Mouse (Mus musculus): Measurements from ENCODE around the gene Fam207a. TPM values are rescaled to one million over a fixed set of nuclear protein-coding genes. Genes with fewer than 3 reads are reported as not detected.

Gene Fam207a
- polyA plus RNA-seq, 1 experiment from 2014 or later, result 46.5 TPM

DNA sequence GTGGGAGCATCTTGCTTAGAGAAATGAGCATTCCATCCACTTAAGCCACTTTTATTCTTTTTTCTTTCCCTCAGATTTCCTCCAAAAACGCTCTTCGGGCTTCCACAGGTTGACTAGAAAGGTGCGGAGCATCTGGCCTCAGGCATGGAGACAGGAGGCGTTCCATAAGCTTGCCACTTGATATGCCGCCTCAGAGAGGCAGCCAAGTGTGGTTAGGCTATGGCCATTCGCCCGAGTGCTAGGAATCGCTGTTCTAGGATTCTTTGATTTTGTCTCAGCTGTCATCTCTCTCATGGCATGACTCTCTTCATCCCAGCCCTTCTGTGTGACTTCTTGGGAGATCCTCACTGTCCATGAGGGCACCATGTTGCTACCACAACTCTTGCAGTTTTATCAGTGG is 54.4 kb downstream of the Fam207a start:
- Histone ChIP-seq H3K4me1 (no peaks in the 10 kb centered on the region), H3K4me2 (replicated peaks) (no peak overlapping the region), H3K9me3 (no peaks in the 10 kb centered on the region), H3K27ac (replicated peaks) (no peak overlapping the region), H3K27me3 (no peaks in the 10 kb centered on the region), H3K4me3 (no peak overlapping the region), H3K9ac (replicated peaks) (no peak overlapping the region), H3K36me3 (no peaks in the 10 kb centered on the region)
- 90% methylated on average over 8 of the region's 8 CpGs for WGBS
- no peak for ATAC-seq (ENCODE audit: low FRiP score, low read depth)

DNA sequence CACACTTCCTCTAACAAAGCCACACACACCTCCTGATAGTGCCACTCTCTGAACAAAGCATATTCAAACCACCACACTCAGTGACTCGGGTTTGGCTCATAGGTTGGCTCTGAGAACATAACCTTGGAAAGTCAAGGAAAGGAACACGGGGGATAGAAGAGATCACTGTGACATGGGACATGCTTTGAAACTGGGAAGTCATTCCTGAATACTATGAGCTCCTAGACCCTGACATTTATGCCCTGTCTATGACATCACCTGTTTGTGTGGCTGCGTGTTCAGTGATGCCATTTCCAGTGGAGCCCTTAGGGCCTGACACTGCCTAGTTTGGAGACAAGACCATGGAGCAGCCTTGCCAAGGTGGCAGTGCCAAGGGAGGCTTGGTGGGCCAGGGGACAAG is 57.9 kb downstream of the Fam207a start:
- no peak overlapping the region for H3K27ac ChIP-seq (replicated peaks)
- H3K4me1 ChIP-seq, result no peaks in the 10 kb centered on the region
- ATAC-seq (ENCODE audit: low FRiP score, low read depth), result no peak
- no peak overlapping the region for H3K4me3 ChIP-seq
- WGBS, result 77% methylated on average over 3 of the region's 3 CpGs
- no peaks in the 10 kb centered on the region for H3K27me3 ChIP-seq
- H3K4me2 ChIP-seq (replicated peaks), result no peak overlapping the region
- H3K9me3 ChIP-seq, result no peaks in the 10 kb centered on the region
- H3K9ac ChIP-seq (replicated peaks), result no peak overlapping the region
- no peaks in the 10 kb centered on the region for H3K36me3 ChIP-seq

DNA sequence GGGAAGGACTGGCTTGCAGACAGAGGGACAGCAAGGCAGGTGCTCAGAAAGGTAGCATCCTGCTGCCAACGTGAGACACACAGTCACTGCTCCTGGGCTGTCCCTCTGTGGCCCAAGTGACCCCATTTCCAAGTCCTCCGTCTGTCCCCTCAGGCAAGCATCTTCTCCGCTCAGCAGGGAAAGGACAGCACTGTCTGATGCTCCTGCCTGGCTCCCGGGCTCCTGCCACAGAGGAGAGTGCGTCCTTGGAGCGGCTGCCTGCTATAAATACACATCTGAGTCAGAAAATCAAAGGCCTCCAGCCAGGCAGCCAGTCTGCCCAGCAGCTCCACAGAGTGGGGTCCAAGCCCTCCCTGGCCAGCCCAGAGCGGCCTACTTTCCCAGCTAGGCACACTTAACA is 59.1 kb downstream of the Fam207a start:
- H3K27me3 ChIP-seq, result no peaks in the 10 kb centered on the region
- H3K4me2 ChIP-seq (replicated peaks), result no peak overlapping the region
- ATAC-seq (ENCODE audit: low FRiP score, low read depth), result no peak
- H3K27ac ChIP-seq (replicated peaks), result no peak overlapping the region
- no peaks in the 10 kb centered on the region for H3K9me3 ChIP-seq
- no peak overlapping the region for H3K4me3 ChIP-seq
- no peaks in the 10 kb centered on the region for H3K4me1 ChIP-seq
- H3K9ac ChIP-seq (replicated peaks), result no peak overlapping the region
- WGBS, result 70% methylated on average over 7 of the region's 7 CpGs
- H3K36me3 ChIP-seq, result no peaks in the 10 kb centered on the region

DNA sequence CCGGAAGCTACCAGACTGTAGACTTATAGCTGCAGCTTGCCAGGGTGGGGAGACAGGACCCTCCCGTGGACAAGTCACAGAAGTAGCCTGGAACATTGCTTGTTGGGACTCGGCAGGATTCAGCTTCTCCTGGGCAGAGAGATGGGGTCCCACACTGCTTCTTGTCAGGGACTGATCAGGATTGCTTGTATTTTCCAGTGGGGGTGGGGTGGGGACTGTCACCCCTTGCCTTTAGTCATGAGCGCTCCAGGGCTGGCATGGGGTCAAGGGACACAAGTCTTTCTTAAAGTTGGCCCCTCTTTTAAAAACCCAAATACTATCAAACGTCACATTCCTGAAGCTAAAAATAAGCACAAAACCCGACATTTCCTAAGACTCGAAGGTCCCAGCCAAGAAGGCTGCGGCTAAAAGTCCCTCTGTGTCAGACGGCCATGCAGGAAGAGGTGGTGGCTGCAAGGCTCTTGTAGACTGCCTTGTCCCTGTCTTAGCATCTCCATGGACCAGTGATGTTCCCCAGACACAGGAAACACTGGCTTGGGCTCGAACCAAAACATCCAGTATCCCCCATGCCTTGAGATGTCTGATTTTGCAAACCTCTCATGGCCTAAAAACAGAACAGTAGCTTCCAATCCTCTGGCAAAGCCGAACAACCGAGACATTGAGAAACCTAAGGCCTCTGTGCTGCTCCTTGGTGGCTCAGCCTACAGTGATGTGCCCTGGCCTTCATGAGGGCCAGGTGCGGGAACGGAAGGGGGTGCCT is 60.2 kb downstream of the Fam207a start:
- no peaks in the 10 kb centered on the region for H3K36me3 ChIP-seq
- H3K9ac ChIP-seq (replicated peaks), result no peak overlapping the region
- no peak overlapping the region for H3K4me3 ChIP-seq
- no peak overlapping the region for H3K27ac ChIP-seq (replicated peaks)
- H3K9me3 ChIP-seq, result no peaks in the 10 kb centered on the region
- no peak overlapping the region for H3K4me2 ChIP-seq (replicated peaks)
- H3K4me1 ChIP-seq, result no peaks in the 10 kb centered on the region
- H3K27me3 ChIP-seq, result no peaks in the 10 kb centered on the region
- 89% methylated on average over 14 of the region's 14 CpGs for WGBS
- no peak for ATAC-seq (ENCODE audit: low FRiP score, low read depth)

DNA sequence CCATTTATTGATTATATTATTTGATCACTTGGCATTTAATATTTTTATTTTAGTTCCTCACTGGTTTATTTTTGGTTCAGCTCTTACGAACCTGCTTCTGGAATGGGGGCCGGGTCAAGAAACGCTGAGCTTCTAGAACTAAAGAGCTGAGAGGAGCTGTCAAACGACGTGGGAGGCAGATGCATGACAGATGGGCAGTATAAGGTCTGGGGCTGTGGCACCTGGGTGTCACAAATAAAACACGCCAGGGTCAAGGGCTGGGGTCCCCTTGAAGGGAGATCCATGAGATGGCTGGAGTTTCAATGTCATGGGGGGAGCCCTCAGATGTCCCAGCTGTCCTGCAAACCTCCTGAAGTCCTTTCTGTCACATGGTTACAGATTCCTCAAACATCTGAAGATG is 60.8 kb downstream of the Fam207a start:
- H3K36me3 ChIP-seq, result no peaks in the 10 kb centered on the region
- no peak overlapping the region for H3K4me2 ChIP-seq (replicated peaks)
- H3K9me3 ChIP-seq, result no peaks in the 10 kb centered on the region
- no peaks in the 10 kb centered on the region for H3K4me1 ChIP-seq
- no peak for ATAC-seq (ENCODE audit: low FRiP score, low read depth)
- H3K27ac ChIP-seq (replicated peaks), result no peak overlapping the region
- WGBS, result 83% methylated on average over 6 of the region's 6 CpGs
- H3K27me3 ChIP-seq, result no peaks in the 10 kb centered on the region
- H3K4me3 ChIP-seq, result no peak overlapping the region
- no peak overlapping the region for H3K9ac ChIP-seq (replicated peaks)

DNA sequence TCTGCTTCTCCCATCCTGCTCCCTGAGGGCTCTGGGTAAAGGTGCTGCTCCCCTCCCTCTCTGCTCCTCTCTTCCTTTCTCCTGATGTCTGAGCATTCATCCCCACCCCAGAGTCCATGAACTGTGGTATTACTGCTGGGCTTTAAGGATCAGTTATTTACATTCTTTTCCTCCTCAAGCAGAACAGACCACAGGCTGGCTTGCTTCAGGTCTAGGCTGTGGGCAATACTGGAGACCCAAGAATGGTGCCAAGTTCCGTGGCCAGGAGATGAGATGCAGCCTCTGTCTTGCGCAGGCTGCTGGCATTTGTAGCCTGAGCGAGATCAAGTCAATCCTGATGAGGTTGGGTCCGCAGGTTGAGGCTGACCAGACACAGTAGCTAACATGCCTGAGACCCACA is 63.8 kb downstream of the Fam207a start:
- WGBS, result 93% methylated on average over 4 of the region's 4 CpGs
- H3K27me3 ChIP-seq, result no peaks in the 10 kb centered on the region
- H3K36me3 ChIP-seq, result no peaks in the 10 kb centered on the region
- no peak overlapping the region for H3K4me3 ChIP-seq
- no peak overlapping the region for H3K4me2 ChIP-seq (replicated peaks)
- no peak for ATAC-seq (ENCODE audit: low FRiP score, low read depth)
- 0 out of 2 replicates have a peak, but pooled peaks cover 9% of the 10 kb centered on the region for H3K4me1 ChIP-seq
- no peak overlapping the region for H3K27ac ChIP-seq (replicated peaks)
- H3K9ac ChIP-seq (replicated peaks), result no peak overlapping the region
- no peaks in the 10 kb centered on the region for H3K9me3 ChIP-seq

DNA sequence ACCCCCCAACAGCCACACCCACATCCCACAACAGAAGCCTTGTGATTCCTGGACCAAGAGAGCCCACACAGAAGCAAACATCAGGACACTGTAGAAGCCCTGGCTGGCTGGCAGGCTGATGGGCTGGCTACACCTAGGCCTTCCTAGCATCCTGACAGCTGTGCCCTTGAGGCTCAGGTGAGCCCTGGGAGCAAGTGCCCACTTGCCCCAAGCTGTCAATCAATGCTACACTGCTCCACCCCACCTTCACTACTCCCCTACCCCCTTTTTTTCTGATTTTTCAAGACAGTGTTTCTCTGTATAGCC is 65.5 kb downstream of the Fam207a start:
- Histone ChIP-seq H3K9me3 (peaks cover 2% of the 10 kb centered on the region; the same call in 1 of the 2 replicates), H3K36me3 (no peaks in the 10 kb centered on the region), H3K4me2 (replicated peaks) (no peak overlapping the region), H3K9ac (replicated peaks) (no peak overlapping the region), H3K27me3 (no peaks in the 10 kb centered on the region), H3K27ac (replicated peaks) (no peak overlapping the region), H3K4me3 (no peak overlapping the region), H3K4me1 (0 out of 2 replicates have a peak, but pooled peaks cover 9% of the 10 kb centered on the region)
- ATAC-seq (ENCODE audit: low FRiP score, low read depth), result no peak

DNA sequence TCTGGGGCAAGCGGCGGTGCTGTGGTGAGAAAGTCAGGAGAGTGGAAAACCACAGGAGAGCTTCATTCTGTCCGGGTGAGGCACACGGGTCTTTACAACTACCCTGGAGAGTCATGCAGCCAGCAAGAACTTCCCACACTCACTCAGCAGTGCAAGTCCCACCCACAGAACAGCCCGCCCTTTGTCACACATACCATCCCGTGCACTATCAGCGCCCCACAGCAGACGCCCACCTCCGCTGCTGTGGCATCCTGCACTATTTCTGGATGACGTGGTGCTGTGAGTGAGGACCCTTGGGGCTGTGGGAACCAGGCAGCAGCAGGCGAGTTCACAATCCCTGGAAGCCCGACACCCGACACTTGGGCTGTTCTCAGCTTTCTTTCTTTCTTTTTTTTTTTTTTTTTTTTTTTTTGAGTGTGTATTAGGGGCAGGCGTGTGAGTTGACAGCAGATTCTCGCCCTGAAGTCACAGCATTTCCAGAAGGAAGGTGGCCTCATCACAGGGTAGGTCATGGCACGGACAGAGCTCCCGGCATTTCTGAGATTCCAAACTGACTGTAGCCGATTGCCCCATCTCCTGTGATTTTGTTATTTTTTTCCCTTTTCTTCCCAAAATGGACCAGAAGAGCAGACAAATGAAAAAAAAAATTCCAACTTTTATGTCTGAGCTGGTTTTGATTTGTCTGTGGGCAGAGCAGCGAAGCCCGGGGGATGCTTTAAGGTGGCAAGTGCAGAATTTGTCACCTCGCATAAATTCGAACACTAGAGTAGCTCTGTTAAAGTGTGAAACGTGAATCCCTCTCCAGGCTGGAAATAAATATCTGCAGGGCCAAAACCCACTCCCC is 66.0 kb downstream of the Fam207a start:
- no peaks in the 10 kb centered on the region for H3K36me3 ChIP-seq
- no peak overlapping the region for H3K4me3 ChIP-seq
- no peak for ATAC-seq (ENCODE audit: low FRiP score, low read depth)

DNA sequence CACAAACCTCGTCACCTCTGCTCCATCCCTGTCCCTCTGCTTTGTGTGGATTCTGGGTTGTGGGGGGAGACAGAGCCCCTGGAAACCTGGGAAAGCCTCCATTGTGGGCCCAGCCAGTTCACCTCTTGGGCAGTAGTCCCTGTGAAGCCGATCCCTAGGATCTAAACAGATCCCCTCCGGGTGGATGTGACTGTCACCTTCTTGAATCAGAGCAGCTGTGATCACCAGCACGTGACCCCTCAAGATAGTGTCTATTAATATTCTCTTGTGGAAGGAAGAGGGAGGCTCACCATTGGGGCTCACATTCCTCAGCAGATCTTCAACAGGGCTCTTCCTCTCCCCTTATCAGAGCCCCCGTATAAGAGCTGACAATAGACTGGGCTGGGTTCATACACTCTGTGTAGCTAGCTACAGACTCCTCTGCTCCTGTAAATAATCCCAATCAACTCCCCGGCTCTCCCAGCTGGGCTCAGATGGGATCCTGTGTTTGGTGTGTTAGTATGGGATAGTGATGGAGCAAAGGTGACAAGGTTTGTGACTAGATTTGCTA is 66.8 kb downstream of the Fam207a start:
- H3K27ac ChIP-seq (replicated peaks), result no peak overlapping the region
- no peak overlapping the region for H3K9ac ChIP-seq (replicated peaks)
- no peaks in the 10 kb centered on the region for H3K27me3 ChIP-seq
- ATAC-seq (ENCODE audit: low FRiP score, low read depth), result no peak
- H3K4me2 ChIP-seq (replicated peaks), result no peak overlapping the region
- no peaks in the 10 kb centered on the region for H3K36me3 ChIP-seq
- H3K4me3 ChIP-seq, result no peak overlapping the region
- H3K9me3 ChIP-seq, result peaks cover 7% of the 10 kb centered on the region; the same call in 1 of the 2 replicates
- 62% methylated on average over 6 of the region's 6 CpGs for whole genome bisulfite sequencing
- H3K4me1 ChIP-seq, result 0 out of 2 replicates have a peak, but pooled peaks cover 9% of the 10 kb centered on the region

More for the DNA sequence above, 66.0 kb downstream of the Fam207a start:
- Histone ChIP-seq H3K4me2 (replicated peaks) (0 out of 2 replicates have a peak overlapping the region, but pooled peaks have one; percentile 15), H3K9ac (replicated peaks) (no peak overlapping the region), H3K27ac (replicated peaks) (no peak overlapping the region), H3K4me1 (0 out of 2 replicates have a peak, but pooled peaks cover 9% of the 10 kb centered on the region), H3K9me3 (peaks cover 7% of the 10 kb centered on the region; the same call in 1 of the 2 replicates), H3K27me3 (no peaks in the 10 kb centered on the region)
- 50% methylated on average over 23 of the region's 23 CpGs for WGBS

DNA sequence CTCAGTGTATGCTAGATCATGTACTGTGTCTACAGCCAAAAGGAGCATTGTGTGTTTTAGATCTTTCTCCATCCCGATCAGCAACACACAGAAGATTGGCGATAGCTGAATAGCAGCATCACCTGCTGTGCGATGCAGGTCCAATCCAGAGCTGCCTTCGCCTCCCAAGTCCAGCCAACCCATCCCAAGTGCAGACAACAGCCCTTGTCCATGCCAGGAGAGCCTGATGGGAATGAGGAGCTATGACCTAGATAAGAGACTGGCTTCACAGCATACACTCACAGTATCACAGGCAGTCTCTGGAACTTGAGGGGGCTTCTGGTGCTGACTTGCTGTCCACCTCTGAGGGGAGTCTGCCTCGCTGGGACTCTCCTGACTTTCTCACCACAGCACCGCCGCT is 67.4 kb downstream of the Fam207a start:
- Histone ChIP-seq H3K27ac (replicated peaks) (no peak overlapping the region), H3K4me2 (replicated peaks) (no peak overlapping the region), H3K36me3 (no peaks in the 10 kb centered on the region), H3K4me1 (0 out of 2 replicates have a peak, but pooled peaks cover 9% of the 10 kb centered on the region), H3K4me3 (no peak overlapping the region), H3K9me3 (peaks cover 7% of the 10 kb centered on the region; the same call in 1 of the 2 replicates), H3K9ac (replicated peaks) (no peak overlapping the region), H3K27me3 (no peaks in the 10 kb centered on the region)
- no peak for ATAC-seq (ENCODE audit: low FRiP score, low read depth)
- WGBS, result 75% methylated on average over 7 of the region's 7 CpGs

DNA sequence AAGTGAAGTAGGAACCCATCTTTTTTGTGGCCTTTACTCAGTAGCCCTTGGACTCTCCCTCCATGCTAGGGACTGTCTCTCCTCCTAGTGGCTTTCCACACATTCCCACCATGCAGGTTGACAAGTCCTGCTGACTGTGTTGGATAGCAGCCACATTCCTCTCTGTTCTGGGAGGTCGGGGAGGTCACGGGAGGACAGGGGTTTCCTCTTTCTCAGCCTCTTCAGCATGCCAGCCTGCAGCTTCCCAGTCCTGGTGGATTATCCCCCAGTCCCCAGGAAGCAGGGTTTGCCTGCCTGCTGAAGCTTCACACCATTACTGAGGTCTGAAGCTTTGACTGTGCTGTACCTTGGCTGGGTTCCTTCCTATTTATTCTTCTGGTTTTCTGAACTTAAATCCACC is 67.8 kb downstream of the Fam207a start:
- Histone ChIP-seq H3K4me1 (0 out of 2 replicates have a peak, but pooled peaks cover 9% of the 10 kb centered on the region), H3K27me3 (no peaks in the 10 kb centered on the region), H3K36me3 (no peaks in the 10 kb centered on the region), H3K4me2 (replicated peaks) (no peak overlapping the region), H3K9me3 (peaks cover 7% of the 10 kb centered on the region; the same call in 1 of the 2 replicates), H3K27ac (replicated peaks) (no peak overlapping the region), H3K9ac (replicated peaks) (no peak overlapping the region), H3K4me3 (no peak overlapping the region)
- ATAC-seq (ENCODE audit: low FRiP score, low read depth), result no peak
- 16% methylated on average over 2 of the region's 2 CpGs for WGBS

DNA sequence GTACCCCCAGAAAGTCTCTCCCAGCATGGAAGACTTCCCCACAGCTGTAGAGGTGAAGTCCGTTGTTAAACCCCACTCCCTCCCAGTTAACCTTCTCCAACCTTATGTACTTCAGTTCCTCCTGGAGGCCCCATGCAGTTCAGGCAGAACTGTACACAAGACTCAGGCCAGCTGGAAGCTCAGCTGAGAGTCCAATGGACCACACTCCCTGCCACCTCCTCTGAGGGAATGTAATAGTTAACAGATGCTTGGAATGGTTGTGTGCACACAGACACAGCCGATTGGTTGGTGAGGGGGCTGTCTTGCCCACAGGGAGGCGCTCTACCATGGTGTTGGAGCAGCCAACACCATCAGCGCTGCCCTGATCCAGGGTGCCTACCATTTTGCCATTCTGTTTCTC is 73.3 kb downstream of the Fam207a start:
- Histone ChIP-seq H3K36me3 (no peaks in the 10 kb centered on the region), H3K4me2 (replicated peaks) (no peak overlapping the region), H3K27ac (replicated peaks) (no peak overlapping the region), H3K4me3 (no peak overlapping the region), H3K4me1 (no peaks in the 10 kb centered on the region), H3K9me3 (peaks cover 7% of the 10 kb centered on the region; the same call in 1 of the 2 replicates), H3K27me3 (no peaks in the 10 kb centered on the region), H3K9ac (replicated peaks) (no peak overlapping the region)
- WGBS, result 75% methylated on average over 4 of the region's 4 CpGs
- ATAC-seq (ENCODE audit: low FRiP score, low read depth), result no peak

Measured in midbrain, embryonic 12.5 days (tissue).